Mouse (Mus musculus) ES-Bruce4 (cell line): ENCODE measurements around the gene Otulin. TPM values are rescaled to one million over a fixed set of nuclear protein-coding genes. Genes with fewer than 3 reads are reported as not detected.

Experiments
- H3K27ac ChIP-seq: 2 replicates; pipeline ENCODE4 v1.5.1; 2012; ENCODE audit warnings: low read length, inconsistent platforms; ENCODE audit not compliant: insufficient read depth
- H3K27me3 ChIP-seq: 2 replicates; pipeline ENCODE4 v1.6.1; 2012; ENCODE audit warnings: mild to moderate bottlenecking, low read length, inconsistent platforms; ENCODE audit not compliant: control insufficient read depth, poor library complexity, insufficient read depth, severe bottlenecking
- H3K36me3 ChIP-seq: 2 replicates; pipeline ENCODE4 v1.6.1; 2012; ENCODE audit warnings: inconsistent platforms, mild to moderate bottlenecking, low read length, moderate library complexity; ENCODE audit not compliant: control insufficient read depth, poor library complexity, insufficient read depth, severe bottlenecking
- H3K4me1 ChIP-seq: one replicate; pipeline ENCODE4 v1.8.1; 2011; ENCODE audit warnings: low read length; ENCODE audit not compliant: control insufficient read depth, insufficient read depth
- H3K4me3 ChIP-seq: 2 replicates; pipeline ENCODE4 v1.5.1; 2011; ENCODE audit warnings: low read depth, mild to moderate bottlenecking, low read length
- H3K9ac ChIP-seq: 2 replicates; pipeline ENCODE4 v1.6.1; 2012; ENCODE audit warnings: low read depth, mild to moderate bottlenecking, inconsistent platforms; ENCODE audit not compliant: poor library complexity, severe bottlenecking
- H3K9me3 ChIP-seq: replicated peaks from 2 replicates; pipeline ENCODE4 v1.6.1; 2012; ENCODE audit warnings: mild to moderate bottlenecking, low read length, inconsistent platforms; ENCODE audit not compliant: control insufficient read depth, poor library complexity, insufficient read depth, severe bottlenecking
- CTCF ChIP-seq: IDR thresholded peaks from one replicate; pipeline ENCODE4 v1.8.1; 2011; ENCODE audit warnings: low read depth, low read length
- EP300 ChIP-seq: IDR thresholded peaks from 2 replicates; pipeline ENCODE4 v1.6.1; 2011; ENCODE audit warnings: low read depth, low read length; ENCODE audit not compliant: insufficient read depth
- POLR2A ChIP-seq: IDR thresholded peaks from one replicate; pipeline ENCODE4 v1.8.1; 2011; ENCODE audit warnings: low read length; ENCODE audit not compliant: insufficient read depth
- polyA plus RNA-seq: library from polyadenylated mRNA; stranded (reverse); fragments of >200 nt; gene quantifications from 2 replicates; pipeline ENCODE4 v1.2.4, GENCODE M21; 2011; ENCODE audit warnings: low read depth; ENCODE audit not compliant: missing spikeins, insufficient read depth, insufficient read length

Gene Otulin
- polyA plus RNA-seq, 1 experiment, result 17.3 TPM

- no peak for TF ChIP-seq EP300
- no peak for TF ChIP-seq CTCF
- TF ChIP-seq POLR2A, result no peak
- no peak overlapping the region for H3K4me3 ChIP-seq
- H3K27ac ChIP-seq, result peak overlapping the region; percentile 60
- H3K27me3 ChIP-seq, result no peaks in the 10 kb centered on the region
- H3K9me3 ChIP-seq, result no peaks in the 10 kb centered on the region
- no peak overlapping the region for H3K9ac ChIP-seq
- no peaks in the 10 kb centered on the region for H3K4me1 ChIP-seq
- H3K36me3 ChIP-seq, result 0 out of 2 replicates have a peak, but pooled peaks cover 3% of the 10 kb centered on the region
Observed at GRCm38 (mm10) chr15:27595560-27595959, 34.9 kb downstream of the Otulin start.

- H3K27ac ChIP-seq, result peak overlapping the region; percentile 60
- no peak overlapping the region for H3K9ac ChIP-seq
- H3K4me3 ChIP-seq, result no peak overlapping the region
- no peaks in the 10 kb centered on the region for H3K36me3 ChIP-seq
- H3K4me1 ChIP-seq, result no peaks in the 10 kb centered on the region
- TF ChIP-seq EP300 (no peak), CTCF (no peak), POLR2A (no peak)
- H3K9me3 ChIP-seq, result no peaks in the 10 kb centered on the region
- H3K27me3 ChIP-seq, result no peaks in the 10 kb centered on the region
Observed at GRCm38 (mm10) chr15:27594973-27595372, 35.5 kb downstream of the Otulin start.

GRCm38 (mm10) chr15:27593717-27594116, 36.8 kb downstream of the Otulin start:
- TF ChIP-seq POLR2A (no peak), CTCF (peak; percentile 33)
- no peak overlapping the region for H3K9ac ChIP-seq
- H3K27ac ChIP-seq, result no peak overlapping the region
- no peaks in the 10 kb centered on the region for H3K27me3 ChIP-seq
- no peaks in the 10 kb centered on the region for H3K9me3 ChIP-seq
- H3K36me3 ChIP-seq, result no peaks in the 10 kb centered on the region
- no peak overlapping the region for H3K4me3 ChIP-seq
- H3K4me1 ChIP-seq, result no peaks in the 10 kb centered on the region

GRCm38 (mm10) chr15:27592620-27593320, 37.7 kb downstream of the Otulin start:
- no peak for TF ChIP-seq CTCF
- TF ChIP-seq EP300, result no peak
- TF ChIP-seq POLR2A, result no peak
- Histone ChIP-seq H3K27ac (no peak overlapping the region), H3K36me3 (no peaks in the 10 kb centered on the region), H3K4me3 (no peak overlapping the region), H3K27me3 (no peaks in the 10 kb centered on the region), H3K9me3 (no peaks in the 10 kb centered on the region), H3K9ac (no peak overlapping the region), H3K4me1 (no peaks in the 10 kb centered on the region)

GRCm38 (mm10) chr15:27590812-27591211, 39.7 kb downstream of the Otulin start:
- TF ChIP-seq POLR2A, result no peak
- TF ChIP-seq EP300, result no peak
- TF ChIP-seq CTCF, result no peak
- Histone ChIP-seq H3K9ac (no peak overlapping the region), H3K9me3 (no peaks in the 10 kb centered on the region), H3K36me3 (no peaks in the 10 kb centered on the region), H3K4me1 (no peaks in the 10 kb centered on the region), H3K27me3 (no peaks in the 10 kb centered on the region), H3K27ac (no peak overlapping the region), H3K4me3 (no peak overlapping the region)

GRCm38 (mm10) chr15:27588087-27588826, 42.2 kb downstream of the Otulin start:
- Histone ChIP-seq H3K27ac (no peak overlapping the region), H3K36me3 (no peaks in the 10 kb centered on the region), H3K4me1 (no peaks in the 10 kb centered on the region), H3K9ac (no peak overlapping the region), H3K9me3 (no peaks in the 10 kb centered on the region), H3K27me3 (no peaks in the 10 kb centered on the region), H3K4me3 (no peak overlapping the region)
- no peak for TF ChIP-seq CTCF
- no peak for TF ChIP-seq EP300
- no peak for TF ChIP-seq POLR2A
